Mouse (Mus musculus): ENCODE results near the gene Aup1. TPM values are rescaled to one million over a fixed set of nuclear protein-coding genes. Genes with fewer than 3 reads are reported as not detected.
A peak's percentile ranks its signal among the peaks of the same experiment; 100 is the strongest.

The Aup1 gene
- polyA plus RNA-seq, 1 experiment, result 339 TPM

GRCm38 (mm10) chr6:83034463-83035055, 19.8 kb upstream of the Aup1 start:
- TF ChIP-seq TAL1 (IDR thresholded peaks at IDR 0.05; ENCODE audit: low read length) (no peak), GATA1 (IDR thresholded peaks at IDR 0.05; ENCODE audit: low read length) (no peak)
- Histone ChIP-seq H3K4me3 (replicated peaks) (peak overlapping the region; percentile 74), H3K4me1 (ENCODE audit: control insufficient read depth) (peaks cover 88% of the 10 kb centered on the region), H3K36me3 (ENCODE audit: control insufficient read depth) (peaks cover 32% of the 10 kb centered on the region), H3K27me3 (ENCODE audit: control insufficient read depth) (peaks cover 25% of the 10 kb centered on the region), H3K9me3 (ENCODE audit: control insufficient read depth, low read length) (no peaks in the 10 kb centered on the region)

GRCm38 (mm10) chr6:83037188-83037587, 17.1 kb upstream of the Aup1 start:
- Histone ChIP-seq H3K9me3 (ENCODE audit: control insufficient read depth, low read length) (no peaks in the 10 kb centered on the region), H3K4me1 (ENCODE audit: control insufficient read depth) (peaks cover 85% of the 10 kb centered on the region), H3K27me3 (ENCODE audit: control insufficient read depth) (peaks cover 22% of the 10 kb centered on the region), H3K36me3 (ENCODE audit: control insufficient read depth) (peaks cover 5% of the 10 kb centered on the region), H3K4me3 (replicated peaks) (no peak overlapping the region)
- no peak for TF ChIP-seq TAL1 (IDR thresholded peaks at IDR 0.05; ENCODE audit: low read length)
- TF ChIP-seq GATA1 (IDR thresholded peaks at IDR 0.05; ENCODE audit: low read length), result no peak

GRCm38 (mm10) chr6:83038496-83039012, 15.8 kb upstream of the Aup1 start:
- peaks cover 22% of the 10 kb centered on the region for H3K27me3 ChIP-seq (ENCODE audit: control insufficient read depth)
- H3K36me3 ChIP-seq (ENCODE audit: control insufficient read depth), result no peaks in the 10 kb centered on the region
- H3K9me3 ChIP-seq (ENCODE audit: control insufficient read depth, low read length), result no peaks in the 10 kb centered on the region
- TF ChIP-seq TAL1 (IDR thresholded peaks at IDR 0.05; ENCODE audit: low read length) (0 out of 3 replicates have a peak, but pooled peaks have one; percentile 35), GATA1 (IDR thresholded peaks at IDR 0.05; ENCODE audit: low read length) (peak; percentile 30; the same call in 1 of the 2 replicates)
- H3K4me1 ChIP-seq (ENCODE audit: control insufficient read depth), result peaks cover 82% of the 10 kb centered on the region
- peak overlapping the region; percentile 37 for H3K4me3 ChIP-seq (replicated peaks)

GRCm38 (mm10) chr6:83040601-83041000, 13.7 kb upstream of the Aup1 start:
- H3K4me3 ChIP-seq (replicated peaks), result no peak overlapping the region
- no peaks in the 10 kb centered on the region for H3K9me3 ChIP-seq (ENCODE audit: control insufficient read depth, low read length)
- no peaks in the 10 kb centered on the region for H3K36me3 ChIP-seq (ENCODE audit: control insufficient read depth)
- peaks cover 5% of the 10 kb centered on the region for H3K27me3 ChIP-seq (ENCODE audit: control insufficient read depth)
- H3K4me1 ChIP-seq (ENCODE audit: control insufficient read depth), result peaks cover 73% of the 10 kb centered on the region
- TF ChIP-seq TAL1 (IDR thresholded peaks at IDR 0.05; ENCODE audit: low read length) (no peak), GATA1 (IDR thresholded peaks at IDR 0.05; ENCODE audit: low read length) (no peak)

GRCm38 (mm10) chr6:83043561-83043960, 10.8 kb upstream of the Aup1 start:
- Histone ChIP-seq H3K27me3 (ENCODE audit: control insufficient read depth) (peaks cover 2% of the 10 kb centered on the region), H3K4me1 (ENCODE audit: control insufficient read depth) (peaks cover 67% of the 10 kb centered on the region), H3K36me3 (ENCODE audit: control insufficient read depth) (peaks cover 1% of the 10 kb centered on the region; the same call in 1 of the 2 replicates)

GRCm38 (mm10) chr6:83043993-83044392, 10.3 kb upstream of the Aup1 start:
- Histone ChIP-seq H3K4me1 (ENCODE audit: control insufficient read depth) (peaks cover 67% of the 10 kb centered on the region), H3K4me3 (replicated peaks) (no peak overlapping the region), H3K27me3 (ENCODE audit: control insufficient read depth) (peaks cover 2% of the 10 kb centered on the region), H3K36me3 (ENCODE audit: control insufficient read depth) (peaks cover 2% of the 10 kb centered on the region; the same call in 1 of the 2 replicates), H3K9me3 (ENCODE audit: control insufficient read depth, low read length) (no peaks in the 10 kb centered on the region)
- no peak for TF ChIP-seq GATA1 (IDR thresholded peaks at IDR 0.05; ENCODE audit: low read length)
- TF ChIP-seq TAL1 (IDR thresholded peaks at IDR 0.05; ENCODE audit: low read length), result no peak

More at GRCm38 (mm10) chr6:83043561-83043960, 10.8 kb upstream of the Aup1 start:
- H3K9me3 ChIP-seq (ENCODE audit: control insufficient read depth, low read length), result no peaks in the 10 kb centered on the region
- no peak overlapping the region for H3K4me3 ChIP-seq (replicated peaks)
- TF ChIP-seq TAL1 (IDR thresholded peaks at IDR 0.05; ENCODE audit: low read length) (no peak), GATA1 (IDR thresholded peaks at IDR 0.05; ENCODE audit: low read length) (no peak)

- peaks cover 66% of the 10 kb centered on the region for H3K4me1 ChIP-seq (ENCODE audit: control insufficient read depth)
- no peak for TF ChIP-seq TAL1 (IDR thresholded peaks at IDR 0.05; ENCODE audit: low read length)
- no peak for TF ChIP-seq GATA1 (IDR thresholded peaks at IDR 0.05; ENCODE audit: low read length)
- peaks cover 8% of the 10 kb centered on the region for H3K36me3 ChIP-seq (ENCODE audit: control insufficient read depth)
Measured at GRCm38 (mm10) chr6:83044742-83045141, 9.6 kb upstream of the Aup1 start.

GRCm38 (mm10) chr6:83049367-83049766, 5.0 kb upstream of the Aup1 start:
- Histone ChIP-seq H3K36me3 (ENCODE audit: control insufficient read depth) (peaks cover 46% of the 10 kb centered on the region), H3K27me3 (ENCODE audit: control insufficient read depth) (peaks cover 2% of the 10 kb centered on the region), H3K4me3 (replicated peaks) (no peak overlapping the region), H3K4me1 (ENCODE audit: control insufficient read depth) (peaks cover 72% of the 10 kb centered on the region), H3K9me3 (ENCODE audit: control insufficient read depth, low read length) (no peaks in the 10 kb centered on the region)
- TF ChIP-seq GATA1 (IDR thresholded peaks at IDR 0.05; ENCODE audit: low read length), result no peak
- TF ChIP-seq TAL1 (IDR thresholded peaks at IDR 0.05; ENCODE audit: low read length), result no peak

More at GRCm38 (mm10) chr6:83044742-83045141, 9.6 kb upstream of the Aup1 start:
- Histone ChIP-seq H3K27me3 (ENCODE audit: control insufficient read depth) (peaks cover 2% of the 10 kb centered on the region), H3K9me3 (ENCODE audit: control insufficient read depth, low read length) (no peaks in the 10 kb centered on the region), H3K4me3 (replicated peaks) (no peak overlapping the region)

- H3K9me3 ChIP-seq (ENCODE audit: control insufficient read depth, low read length), result no peaks in the 10 kb centered on the region
- TF ChIP-seq TAL1 (IDR thresholded peaks at IDR 0.05; ENCODE audit: low read length) (no peak), GATA1 (IDR thresholded peaks at IDR 0.05; ENCODE audit: low read length) (no peak)
- H3K27me3 ChIP-seq (ENCODE audit: control insufficient read depth), result no peaks in the 10 kb centered on the region
- H3K4me3 ChIP-seq (replicated peaks), result peak overlapping the region; percentile 81
- peaks cover 83% of the 10 kb centered on the region for H3K4me1 ChIP-seq (ENCODE audit: control insufficient read depth)
- H3K36me3 ChIP-seq (ENCODE audit: control insufficient read depth), result peaks cover 79% of the 10 kb centered on the region
Measured at GRCm38 (mm10) chr6:83053136-83053960, 973 bp upstream of the Aup1 start.

All from erythroblast, embryonic 14.5 days (primary cell).